Mouse (Mus musculus) layer of hippocampus, postnatal 25 days (tissue): ENCODE results near the gene Erp27. TPM values are rescaled to one million over a fixed set of nuclear protein-coding genes. Genes with fewer than 3 reads are reported as not detected.

Experiments used
- DNase-seq, 2 experiments: peaks; one replicate each; pipeline ENCODE4 v3.0.0; 2022; ENCODE audit warnings: mixed read lengths in 2 of 2, low spot score in 1 of 2; ENCODE audit errors: extremely low spot score in 1 of 2
- total RNA-seq, 2 experiments: library from RNA; stranded (reverse); gene quantifications; 2 replicates each; pipeline ENCODE4 v1.2.3; 2021

The Erp27 gene
- total RNA-seq, 2 experiments from 2014 or later, result 0.52 to 0.85 TPM

DNA sequence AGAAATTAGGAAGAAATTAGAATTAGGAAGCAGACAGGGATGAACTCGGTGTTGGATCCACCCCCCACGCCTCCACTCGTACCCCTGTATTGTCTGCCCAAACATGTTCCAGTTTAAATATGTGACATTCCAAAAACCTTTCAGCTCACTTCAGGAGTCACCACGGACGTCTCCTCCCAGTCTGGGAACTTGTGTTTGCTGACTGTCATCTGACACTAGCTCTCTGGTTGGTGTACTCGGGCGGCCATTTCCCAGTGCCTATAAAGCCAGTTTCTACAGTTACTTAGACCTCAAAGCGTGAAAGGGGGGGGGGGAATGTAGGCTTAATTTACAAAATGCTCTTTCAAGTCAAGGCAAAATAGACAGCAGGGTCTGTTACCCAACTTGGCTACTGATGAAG lies 40.3 kb downstream of the Erp27 start:
- no peak for DNase-seq

DNA sequence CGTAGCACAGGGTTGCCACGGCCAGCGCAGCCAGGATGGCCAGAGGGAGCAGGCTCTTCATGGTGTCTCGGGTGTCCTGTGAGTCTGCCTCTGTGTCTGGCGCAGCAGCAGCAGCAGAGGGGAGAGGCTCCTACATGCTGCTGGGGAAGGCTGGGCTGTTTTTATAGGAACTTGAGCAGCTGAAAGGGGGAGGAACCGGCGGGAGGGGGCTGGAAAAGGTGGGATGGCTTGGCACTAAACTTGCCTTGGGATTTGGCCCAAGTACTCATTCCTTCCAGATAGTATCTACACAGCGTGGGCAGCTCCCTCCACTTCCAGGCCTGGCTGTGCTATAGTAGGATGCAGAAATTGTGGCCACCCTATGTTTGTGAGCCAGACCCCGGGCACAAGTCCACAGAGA lies 46.3 kb downstream of the Erp27 start, which contains the start of gene Mgp:
Mgp (minus strand) TSS at position 154 of the 400 bp plus-strand sequence.
- no peak for DNase-seq

DNA sequence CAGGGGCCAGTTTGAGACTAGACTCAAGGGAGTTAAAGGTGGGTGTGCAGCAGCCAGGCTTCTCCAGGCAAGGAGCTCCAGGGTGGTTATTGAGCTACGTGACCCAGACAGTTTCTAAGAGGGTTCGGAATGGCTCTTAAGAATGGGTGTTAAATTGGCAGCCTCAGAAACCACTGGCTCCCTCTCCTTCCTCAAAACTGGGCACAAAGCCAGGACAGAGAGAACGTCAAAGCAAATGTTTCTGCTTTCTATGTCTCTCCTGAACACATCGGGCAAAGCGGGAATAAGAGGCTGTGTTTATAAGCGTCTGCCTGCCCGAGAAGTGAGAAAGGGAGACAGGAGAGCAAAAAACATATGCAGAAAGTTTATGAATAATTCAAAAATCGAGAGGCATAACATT lies 47.4 kb downstream of the Erp27 start:
- no peak for DNase-seq

DNA sequence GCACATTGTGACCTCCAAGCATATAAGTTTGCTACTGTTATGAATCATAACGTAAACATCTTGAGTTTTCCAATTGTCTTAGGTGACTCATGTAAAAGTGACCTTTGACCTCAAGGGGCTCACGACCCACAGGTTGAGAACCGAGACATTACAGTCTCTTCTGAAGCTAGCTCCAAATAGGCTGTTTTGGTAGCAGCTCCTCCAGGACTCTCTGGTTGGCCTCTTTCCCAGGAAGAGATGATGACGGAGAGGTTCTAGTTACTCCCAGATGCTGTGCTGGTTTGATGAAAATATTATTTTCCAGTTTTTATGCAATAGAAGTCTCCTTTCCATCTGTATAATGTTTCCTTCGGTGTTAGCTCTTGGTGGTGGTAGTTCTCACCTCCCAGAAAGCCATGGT lies 53.1 kb downstream of the Erp27 start:
- no peak for DNase-seq

GRCm38 (mm10) chr6:136866150-136866549 lies 55.8 kb downstream of the Erp27 start:
- no peak for DNase-seq

- no peak for DNase-seq
Observed at GRCm38 (mm10) chr6:136865360-136865759, 56.6 kb downstream of the Erp27 start.

GRCm38 (mm10) chr6:136861020-136861419 lies 61.0 kb downstream of the Erp27 start:
- no peak for DNase-seq

DNA sequence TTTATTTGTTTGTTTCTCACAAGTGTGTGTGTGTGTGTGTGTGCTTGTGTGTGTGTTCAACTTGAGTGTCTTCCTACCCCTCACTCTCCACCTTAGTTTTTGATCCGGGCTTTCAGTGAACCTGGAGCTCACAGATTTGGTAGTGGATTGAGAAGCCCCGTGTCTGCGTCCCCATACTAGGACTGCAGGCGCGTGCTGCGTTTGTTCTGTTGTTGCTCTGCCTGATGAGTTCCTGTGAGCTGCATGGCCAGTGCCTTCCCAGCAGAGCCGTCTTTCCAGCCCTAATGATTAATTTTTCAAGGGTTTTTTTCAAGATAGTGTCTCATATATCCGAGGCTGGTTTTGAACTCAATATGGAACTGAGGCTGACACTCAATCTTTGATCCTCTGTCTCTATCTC lies 63.6 kb downstream of the Erp27 start:
- no peak for DNase-seq

GRCm38 (mm10) chr6:136857873-136858260 lies 64.1 kb downstream of the Erp27 start:
- DNase-seq, result no peak

Other genes starting within 250 kb of the Erp27 start
- gene Gucy2c, start 140.4 kb downstream of the Erp27 start, total RNA-seq, result under 1 TPM; 0.56 to 0.79 TPM
- 10 to 100 TPM; 11.6 to 12.4 TPM for gene Hist4h4, start 117.8 kb downstream of the Erp27 start, total RNA-seq
- 10 to 100 TPM; 80.0 to 81.9 TPM for gene H2afj, start 113.9 kb downstream of the Erp27 start, total RNA-seq
- gene BC049715, start 94.6 kb downstream of the Erp27 start, total RNA-seq, result 1 to 10 TPM; 2.0 to 3.0 TPM
- 100 to 1,000 TPM; 138 to 141 TPM for gene Wbp11, start 93.9 kb downstream of the Erp27 start, total RNA-seq
- 10 to 100 TPM in 1 of 2 experiments, 1 to 10 TPM in 1; 5.2 to 10.5 TPM for gene Smco3, start 86.7 kb downstream of the Erp27 start, total RNA-seq
- not detected for gene Art4, start 64.4 kb downstream of the Erp27 start, total RNA-seq
- gene Mgp, start 46.4 kb downstream of the Erp27 start, total RNA-seq, result 10 to 100 TPM; 18.6 to 25.4 TPM
- 1 to 10 TPM; 1.2 TPM for gene Pde6h, start 1.7 kb upstream of the Erp27 start, total RNA-seq
- gene Arhgdib, start 19.7 kb upstream of the Erp27 start, total RNA-seq, result 10 to 100 TPM in 1 of 2 experiments, 1 to 10 TPM in 1; 8.8 to 11.3 TPM
- gene Rerg, start 248.3 kb upstream of the Erp27 start, total RNA-seq, result 10 to 100 TPM; 38.4 to 39.2 TPM